30 mouse cellular contexts compared by ENCODE assay signal in genomic region chr17:68152438-68153120, GRCm38 (mm10).
A peak's percentile ranks its signal among the peaks of the same experiment; 100 is the strongest.
DNase-seq lines count a peak whose midpoint lies in the region; ATAC-seq and TF ChIP-seq lines count a peak whose summit lies in the region.
"Had no signal": no experiment of that assay in that cellular context is flagged by ENCODE, and none has a peak within 500 bp of the region (broad histone marks: within the 10 kb centered on the region; RNA-seq: fewer than 3 reads in every experiment).

No protein-coding gene starts in this region.

- peak; percentile 51 for ATAC-seq in Patski
- peak; percentile 40; the same call in 1 of the 2 replicates for ATAC-seq in common myeloid progenitor, adult 5-6 weeks (replicated peaks; ENCODE audit: low read depth, poor library complexity, severe bottlenecking)
- ATAC-seq in megakaryocyte progenitor cell, adult 5-6 weeks (replicated peaks; ENCODE audit: poor library complexity): peak; percentile 49
- ATAC-seq: forebrain, postnatal 0 days; intestine, embryonic 16.5 days; liver, embryonic 12.5 days; liver, postnatal 0 days had no signal

- CTCF ChIA-PET in Patski (lab: Charles Lee): interaction anchor here (1.7 kb wide), 1 partner anchor 16 kb away, joined by 5 read pairs; no protein-coding TSS in a partner anchor

- no peaks in the 10 kb centered on the region for H3K27me3 ChIP-seq in Patski
- H3K27me3 ChIP-seq: CH12.LX; embryonic facial prominence, embryonic 13.5 days; forebrain, embryonic 12.5 days; hindbrain, embryonic 15.5 days; liver, embryonic 12.5 days; neural tube, embryonic 15.5 days had no signal

- intact Hi-C loops in heart, postnatal 25 days (cut with DNase I): no loop called here

- POLR2A ChIA-PET in Patski (lab: Charles Lee): no interaction called here

- in situ Hi-C loops in Patski (cut with MboI; ENCODE audit: low pct_unique_long_range_greater_than_20kb): no loop called here

- peak; percentile 81 for DNase-seq in heart, adult 11 months
- DNase-seq in heart, postnatal 25 days (ENCODE audit: low spot score): no peak
- DNase-seq in Patski (ENCODE audit: low read depth, low spot score): peak; percentile 20
- DNase-seq in retina, postnatal 1 day: no peak
- DNase-seq in thymus, postnatal 4 days: no peak
- no peak for DNase-seq in urinary bladder, adult 2 months (ENCODE audit: low spot score)
- DNase-seq: B cell, adult 2 months; cerebellum, adult 9-10 months; cerebellum, postnatal 36 days; embryo, embryonic 11 days; forebrain, postnatal 0 days; kidney, adult 8-10 months; kidney, postnatal 10 days; layer of hippocampus, postnatal 36 days; left cerebral cortex, postnatal 4 days; liver, postnatal 0 days; lung, postnatal 36 days; midbrain, embryonic 14.5 days; spleen, adult 18-20 months; thymus, adult 18-20 months; thymus, postnatal 25 days had no signal

- no peak for TF ChIP-seq CTCF in Patski (IDR thresholded peaks at IDR 0.05)

Comparison
In these comparisons a context has a peak if more than half of its experiments do, and no peak if none do; other contexts are left out.
1. DNase-seq: peak in heart, adult 11 months (single experiment) and Patski (single experiment); none in heart, postnatal 25 days (single experiment), retina, postnatal 1 day (single experiment), thymus, postnatal 4 days (single experiment) and urinary bladder, adult 2 months (single experiment).
2. Peak in every context shown above with its lines, with median percentiles within 50 percentile points of each other: ATAC-seq.